Mouse (Mus musculus): ENCODE measurements around the gene Amigo3. TPM values are rescaled to one million over a fixed set of nuclear protein-coding genes. Genes with fewer than 3 reads are reported as not detected.

The Amigo3 gene
- polyA plus RNA-seq, 1 experiment from 2014 or later, result 2.1 TPM

DNA sequence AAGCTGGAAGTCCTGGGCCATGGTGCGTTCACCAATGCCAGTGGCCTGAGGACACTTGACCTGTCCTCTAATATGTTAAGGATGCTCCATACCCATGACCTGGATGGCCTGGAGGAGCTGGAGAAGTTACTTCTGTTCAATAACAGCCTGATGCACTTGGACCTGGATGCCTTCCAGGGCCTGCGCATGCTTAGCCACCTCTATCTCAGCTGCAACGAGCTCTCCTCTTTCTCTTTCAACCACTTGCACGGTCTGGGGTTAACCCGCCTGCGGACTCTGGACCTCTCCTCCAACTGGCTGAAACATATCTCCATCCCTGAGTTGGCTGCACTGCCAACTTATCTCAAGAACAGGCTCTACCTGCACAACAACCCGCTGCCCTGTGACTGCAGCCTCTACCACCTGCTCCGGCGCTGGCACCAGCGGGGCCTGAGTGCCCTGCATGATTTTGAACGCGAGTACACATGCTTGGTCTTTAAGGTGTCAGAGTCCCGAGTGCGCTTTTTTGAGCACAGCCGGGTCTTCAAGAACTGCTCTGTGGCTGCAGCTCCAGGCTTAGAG is 786 bp downstream of the Amigo3 start:
- Histone ChIP-seq H3K27ac (replicated peaks in 1 of 2; ENCODE audit: control insufficient read depth in 1 of 2, insufficient read depth in 1 of 2, low read depth in 2 of 2, low read length in 2 of 2) (no peak overlapping the region), H3K36me3 (ENCODE audit: control insufficient read depth, insufficient read depth, low read length) (peaks cover 75% of the 10 kb centered on the region), H3K9me3 (ENCODE audit: control insufficient read depth, low read length) (no peaks in the 10 kb centered on the region), H3K27me3 (ENCODE audit: control insufficient read depth, insufficient read depth, low read length) (no peaks in the 10 kb centered on the region), H3K4me1 (ENCODE audit: control insufficient read depth in 2 of 2, insufficient read depth in 2 of 2, low read length in 2 of 2) (peaks cover 10 to 14% of the 10 kb centered on the region in 2 experiments), H3K4me2 (ENCODE audit: low read length) (no peak overlapping the region; the same call in 1 of the 2 replicates), H3K9ac (ENCODE audit: low read length) (no peak overlapping the region; the same call in 1 of the 2 replicates), H3K4me3 (ENCODE audit: control insufficient read depth in 1 of 2, insufficient read depth in 1 of 2, low read depth in 1 of 2, low read length in 2 of 2) (no peak overlapping the region)
- WGBS, result 86% methylated on average over 15 of the region's 15 CpGs
- ATAC-seq (ENCODE audit: insufficient number of reproducible peaks, insufficient read depth, low FRiP score, low read depth), result no peak

DNA sequence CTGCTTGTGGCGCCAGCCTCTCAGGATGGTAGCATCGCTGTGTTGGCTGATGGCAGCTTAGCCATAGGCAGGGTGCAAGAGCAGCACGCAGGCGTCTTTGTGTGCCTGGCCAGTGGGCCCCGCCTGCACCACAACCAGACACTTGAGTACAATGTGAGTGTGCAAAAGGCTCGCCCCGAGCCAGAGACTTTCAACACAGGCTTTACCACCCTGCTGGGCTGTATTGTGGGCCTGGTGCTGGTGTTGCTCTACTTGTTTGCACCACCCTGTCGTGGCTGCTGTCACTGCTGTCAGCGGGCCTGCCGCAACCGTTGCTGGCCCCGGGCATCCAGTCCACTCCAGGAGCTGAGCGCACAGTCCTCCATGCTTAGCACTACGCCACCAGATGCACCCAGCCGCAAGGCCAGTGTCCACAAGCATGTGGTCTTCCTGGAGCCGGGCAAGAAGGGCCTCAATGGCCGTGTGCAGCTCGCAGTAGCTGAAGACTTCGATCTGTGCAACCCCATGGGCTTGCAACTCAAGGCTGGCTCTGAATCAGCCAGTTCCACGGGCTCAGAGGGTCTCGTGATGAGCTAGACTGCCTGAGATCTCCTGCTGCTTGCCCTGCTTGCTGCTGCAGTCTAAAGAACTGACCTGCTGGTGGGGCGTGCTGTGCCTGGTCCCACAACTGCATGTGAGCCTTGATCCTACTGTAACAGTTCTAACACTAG is 1.5 kb downstream of the Amigo3 start:
- H3K4me2 ChIP-seq (ENCODE audit: low read length), result no peak overlapping the region
- peaks cover 10 to 12% of the 10 kb centered on the region in 2 experiments for H3K4me1 ChIP-seq (ENCODE audit: control insufficient read depth in 2 of 2, insufficient read depth in 2 of 2, low read length in 2 of 2)
- no peaks in the 10 kb centered on the region for H3K27me3 ChIP-seq (ENCODE audit: control insufficient read depth, insufficient read depth, low read length)
- no peak for ATAC-seq (ENCODE audit: insufficient number of reproducible peaks, insufficient read depth, low FRiP score, low read depth)
- H3K4me3 ChIP-seq (ENCODE audit: control insufficient read depth in 1 of 2, insufficient read depth in 1 of 2, low read depth in 1 of 2, low read length in 2 of 2), result no peak overlapping the region
- no peak overlapping the region for H3K9ac ChIP-seq (ENCODE audit: low read length)
- WGBS, result 90% methylated on average over 22 of the region's 22 CpGs
- no peaks in the 10 kb centered on the region for H3K9me3 ChIP-seq (ENCODE audit: control insufficient read depth, low read length)
- peaks cover 82% of the 10 kb centered on the region for H3K36me3 ChIP-seq (ENCODE audit: control insufficient read depth, insufficient read depth, low read length)
- H3K27ac ChIP-seq (replicated peaks in 1 of 2; ENCODE audit: control insufficient read depth in 1 of 2, insufficient read depth in 1 of 2, low read depth in 2 of 2, low read length in 2 of 2), result no peak overlapping the region

DNA sequence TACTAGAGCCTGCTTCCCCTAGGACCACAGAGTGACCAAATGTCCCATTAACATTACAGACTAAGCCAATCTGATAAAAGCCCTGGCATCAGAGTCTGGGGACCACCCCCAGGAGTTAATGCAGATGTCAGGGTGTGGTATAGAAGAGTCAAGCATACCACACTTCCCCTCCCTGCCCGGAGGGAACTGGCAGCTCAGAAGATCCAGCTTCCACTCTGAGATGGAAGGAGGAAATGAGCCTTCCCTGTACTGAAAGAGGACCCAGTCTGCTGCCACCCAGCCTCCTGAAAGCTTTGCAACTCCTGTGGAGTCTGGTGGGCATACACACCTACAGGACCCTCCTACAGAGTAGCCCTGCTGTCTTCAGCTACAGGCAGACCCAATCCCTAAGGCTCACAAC is 2.1 kb downstream of the Amigo3 start:
- Histone ChIP-seq H3K4me3 (ENCODE audit: control insufficient read depth in 1 of 2, insufficient read depth in 1 of 2, low read depth in 1 of 2, low read length in 2 of 2) (no peak overlapping the region), H3K27me3 (ENCODE audit: control insufficient read depth, insufficient read depth, low read length) (no peaks in the 10 kb centered on the region), H3K27ac (replicated peaks in 1 of 2; ENCODE audit: control insufficient read depth in 1 of 2, insufficient read depth in 1 of 2, low read depth in 2 of 2, low read length in 2 of 2) (no peak overlapping the region), H3K9me3 (ENCODE audit: control insufficient read depth, low read length) (no peaks in the 10 kb centered on the region), H3K4me2 (ENCODE audit: low read length) (no peak overlapping the region), H3K36me3 (ENCODE audit: control insufficient read depth, insufficient read depth, low read length) (peaks cover 86% of the 10 kb centered on the region), H3K4me1 (ENCODE audit: control insufficient read depth in 2 of 2, insufficient read depth in 2 of 2, low read length in 2 of 2) (peaks cover 6% of the 10 kb centered on the region in 2 experiments), H3K9ac (ENCODE audit: low read length) (no peak overlapping the region)
- ATAC-seq (ENCODE audit: insufficient number of reproducible peaks, insufficient read depth, low FRiP score, low read depth), result no peak
- WGBS, result 74% methylated on average over 1 of the region's 1 CpGs

DNA sequence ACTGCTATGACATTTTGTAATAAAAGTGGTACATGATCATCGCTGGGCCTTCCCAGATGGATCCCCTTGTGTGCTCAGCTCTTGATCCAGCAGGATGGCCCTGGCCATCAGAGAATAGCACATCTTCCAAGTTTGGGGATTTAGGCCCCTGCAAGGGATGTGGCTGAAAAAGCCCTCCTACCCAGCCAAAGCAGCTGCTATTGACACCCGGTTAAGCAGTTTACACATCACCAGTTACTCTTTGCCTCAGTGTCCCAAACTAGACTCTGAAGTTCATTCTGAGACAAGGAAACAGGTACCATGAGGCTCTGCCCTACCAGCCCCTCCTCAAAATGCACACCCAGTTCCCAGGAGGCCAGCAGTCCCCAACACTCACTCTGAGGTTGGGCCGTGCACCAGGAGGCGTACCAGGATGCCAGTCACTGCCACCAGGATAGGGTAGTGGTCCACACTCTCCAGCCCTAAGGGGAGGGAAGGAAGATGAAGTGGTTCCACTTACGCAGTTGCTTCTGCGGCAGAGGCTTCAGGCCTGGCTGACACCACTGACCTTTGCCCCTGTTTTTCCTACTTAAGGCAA is 2.8 kb downstream of the Amigo3 start:
- Histone ChIP-seq H3K9me3 (ENCODE audit: control insufficient read depth, low read length) (no peaks in the 10 kb centered on the region), H3K36me3 (ENCODE audit: control insufficient read depth, insufficient read depth, low read length) (peaks cover 86% of the 10 kb centered on the region), H3K4me3 (ENCODE audit: control insufficient read depth in 1 of 2, insufficient read depth in 1 of 2, low read depth in 1 of 2, low read length in 2 of 2) (no peak overlapping the region), H3K9ac (ENCODE audit: low read length) (no peak overlapping the region), H3K4me2 (ENCODE audit: low read length) (no peak overlapping the region), H3K27ac (replicated peaks in 1 of 2; ENCODE audit: control insufficient read depth in 1 of 2, insufficient read depth in 1 of 2, low read depth in 2 of 2, low read length in 2 of 2) (no peak overlapping the region), H3K4me1 (ENCODE audit: control insufficient read depth in 2 of 2, insufficient read depth in 2 of 2, low read length in 2 of 2) (peaks cover 5 to 9% of the 10 kb centered on the region in 2 experiments), H3K27me3 (ENCODE audit: control insufficient read depth, insufficient read depth, low read length) (no peaks in the 10 kb centered on the region)
- no peak for ATAC-seq (ENCODE audit: insufficient number of reproducible peaks, insufficient read depth, low FRiP score, low read depth)
- 81% methylated on average over 6 of the region's 6 CpGs for WGBS

DNA sequence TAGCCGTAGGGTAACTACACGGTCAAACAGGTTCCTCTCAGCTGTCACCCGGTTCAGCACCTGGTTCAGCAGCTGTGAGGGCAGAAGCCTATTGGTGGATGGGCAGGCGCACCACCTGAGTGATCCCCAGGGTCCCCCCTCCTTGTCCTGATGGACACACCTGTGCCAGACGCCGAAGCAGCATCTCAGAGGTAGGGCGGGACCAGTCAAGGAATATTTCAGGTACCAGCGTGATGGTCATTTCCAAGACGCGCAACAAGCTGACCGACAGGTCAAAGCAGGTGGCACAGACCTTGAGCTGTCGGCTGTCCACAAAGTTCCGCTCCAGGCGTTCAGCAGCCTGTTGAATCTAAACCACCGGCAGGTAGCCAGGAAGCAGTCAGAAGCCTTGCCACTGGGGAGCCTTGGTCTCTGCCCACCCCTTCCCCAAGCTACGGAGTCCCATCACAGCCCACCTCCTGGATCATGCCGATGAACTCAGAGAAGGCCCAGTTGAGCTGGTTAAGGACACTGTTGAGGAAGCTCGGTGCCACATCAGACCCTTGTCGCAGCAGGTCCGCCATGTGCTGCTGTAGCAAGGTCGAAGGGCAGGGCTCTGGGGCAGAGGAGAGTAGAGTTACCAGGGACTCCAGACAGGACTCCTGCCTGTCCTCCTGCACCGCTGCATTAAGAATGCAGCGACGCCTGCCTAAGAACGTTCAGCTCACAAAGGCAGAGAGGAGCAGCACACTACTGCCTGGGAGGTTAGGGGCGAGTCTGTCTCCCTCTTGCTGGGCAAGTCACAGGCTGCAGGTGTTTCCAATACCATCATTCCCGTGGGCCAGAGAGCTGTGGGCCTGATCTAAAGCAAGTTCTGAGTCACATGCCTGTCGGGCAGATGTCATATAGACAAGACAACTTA is 3.7 kb downstream of the Amigo3 start:
- Histone ChIP-seq H3K27me3 (ENCODE audit: control insufficient read depth, insufficient read depth, low read length) (no peaks in the 10 kb centered on the region), H3K9ac (ENCODE audit: low read length) (no peak overlapping the region), H3K36me3 (ENCODE audit: control insufficient read depth, insufficient read depth, low read length) (peaks cover 84% of the 10 kb centered on the region), H3K9me3 (ENCODE audit: control insufficient read depth, low read length) (no peaks in the 10 kb centered on the region), H3K4me2 (ENCODE audit: low read length) (no peak overlapping the region), H3K4me1 (ENCODE audit: control insufficient read depth in 2 of 2, insufficient read depth in 2 of 2, low read length in 2 of 2) (peaks cover 5 to 9% of the 10 kb centered on the region in 2 experiments), H3K27ac (replicated peaks in 1 of 2; ENCODE audit: control insufficient read depth in 1 of 2, insufficient read depth in 1 of 2, low read depth in 2 of 2, low read length in 2 of 2) (no peak overlapping the region), H3K4me3 (ENCODE audit: control insufficient read depth in 1 of 2, insufficient read depth in 1 of 2, low read depth in 1 of 2, low read length in 2 of 2) (no peak overlapping the region)
- no peak for ATAC-seq (ENCODE audit: insufficient number of reproducible peaks, insufficient read depth, low FRiP score, low read depth)
- 85% methylated on average over 28 of the region's 28 CpGs for WGBS

DNA sequence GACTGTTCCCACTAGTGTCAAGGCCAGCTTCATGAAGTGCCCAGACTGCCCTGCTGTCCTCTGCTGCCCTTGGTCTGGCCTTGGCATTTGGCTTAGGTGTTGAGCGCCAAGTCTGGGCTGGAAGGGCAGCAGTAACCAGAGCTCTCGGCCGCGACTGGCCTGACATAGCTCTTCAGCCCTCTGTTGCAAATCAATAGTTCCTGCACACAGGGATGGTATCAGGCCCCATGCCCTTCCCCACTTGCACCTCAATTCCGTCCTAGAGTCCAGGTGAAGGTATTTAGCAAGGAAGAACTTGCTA is 4.3 kb downstream of the Amigo3 start:
- WGBS, result 82% methylated on average over 5 of the region's 5 CpGs
- peaks cover 5 to 9% of the 10 kb centered on the region in 2 experiments for H3K4me1 ChIP-seq (ENCODE audit: control insufficient read depth in 2 of 2, insufficient read depth in 2 of 2, low read length in 2 of 2)
- no peaks in the 10 kb centered on the region for H3K9me3 ChIP-seq (ENCODE audit: control insufficient read depth, low read length)
- peaks cover 84% of the 10 kb centered on the region for H3K36me3 ChIP-seq (ENCODE audit: control insufficient read depth, insufficient read depth, low read length)
- no peak overlapping the region for H3K9ac ChIP-seq (ENCODE audit: low read length)
- H3K27me3 ChIP-seq (ENCODE audit: control insufficient read depth, insufficient read depth, low read length), result no peaks in the 10 kb centered on the region
- ATAC-seq (ENCODE audit: insufficient number of reproducible peaks, insufficient read depth, low FRiP score, low read depth), result no peak
- no peak overlapping the region for H3K27ac ChIP-seq (replicated peaks in 1 of 2; ENCODE audit: control insufficient read depth in 1 of 2, insufficient read depth in 1 of 2, low read depth in 2 of 2, low read length in 2 of 2)
- H3K4me2 ChIP-seq (ENCODE audit: low read length), result no peak overlapping the region
- H3K4me3 ChIP-seq (ENCODE audit: control insufficient read depth in 1 of 2, insufficient read depth in 1 of 2, low read depth in 1 of 2, low read length in 2 of 2), result no peak overlapping the region

DNA sequence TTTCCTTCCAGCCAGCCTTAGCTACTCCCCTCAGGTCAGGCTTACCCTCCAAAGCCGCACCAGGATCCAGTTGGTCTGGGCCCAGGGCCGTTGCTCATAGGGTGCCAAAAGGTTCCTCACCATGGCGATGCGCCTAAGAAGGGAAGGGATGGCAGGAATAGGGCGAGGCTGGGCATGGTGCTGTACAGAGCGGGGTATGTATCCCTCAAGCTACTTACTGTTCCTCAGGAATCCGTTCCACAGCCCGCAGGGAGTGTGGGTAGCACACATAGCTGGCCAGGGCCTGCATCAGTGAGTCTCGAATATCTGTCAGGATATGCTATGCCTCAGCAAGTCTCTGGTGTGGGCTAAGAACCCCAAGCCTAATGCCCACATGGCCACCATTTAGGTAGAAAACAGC is 5.3 kb downstream of the Amigo3 start:
- H3K36me3 ChIP-seq (ENCODE audit: control insufficient read depth, insufficient read depth, low read length), result peaks cover 94% of the 10 kb centered on the region
- ATAC-seq (ENCODE audit: insufficient number of reproducible peaks, insufficient read depth, low FRiP score, low read depth), result no peak
- WGBS, result 95% methylated on average over 9 of the region's 9 CpGs
- H3K27ac ChIP-seq (replicated peaks in 1 of 2; ENCODE audit: control insufficient read depth in 1 of 2, insufficient read depth in 1 of 2, low read depth in 2 of 2, low read length in 2 of 2), result no peak overlapping the region
- peaks cover 2 to 4% of the 10 kb centered on the region in 2 experiments; a peak in 3 of 4 replicates for H3K4me1 ChIP-seq (ENCODE audit: control insufficient read depth in 2 of 2, insufficient read depth in 2 of 2, low read length in 2 of 2)
- H3K9ac ChIP-seq (ENCODE audit: low read length), result no peak overlapping the region
- no peak overlapping the region for H3K4me3 ChIP-seq (ENCODE audit: control insufficient read depth in 1 of 2, insufficient read depth in 1 of 2, low read depth in 1 of 2, low read length in 2 of 2)
- no peak overlapping the region for H3K4me2 ChIP-seq (ENCODE audit: low read length)
- no peaks in the 10 kb centered on the region for H3K27me3 ChIP-seq (ENCODE audit: control insufficient read depth, insufficient read depth, low read length)
- H3K9me3 ChIP-seq (ENCODE audit: control insufficient read depth, low read length), result no peaks in the 10 kb centered on the region

Measured in heart, embryonic 14.5 days (tissue).